Mouse (Mus musculus) small intestine, adult 2 months (tissue): ENCODE results near the gene Ppp1r1a. TPM values are rescaled to one million over a fixed set of nuclear protein-coding genes. Genes with fewer than 3 reads are reported as not detected.

Experiments
- H3K27ac ChIP-seq: fragments of 200-500 bp; 2 replicates; pipeline ENCODE4 v1.5.1; 2012; ENCODE audit warnings: low read depth, low read length, control low read depth, inconsistent platforms; ENCODE audit not compliant: insufficient read depth
- H3K27me3 ChIP-seq: fragments of 200-500 bp; 2 replicates; pipeline ENCODE4 v1.6.1; 2012; ENCODE audit warnings: mild to moderate bottlenecking, moderate library complexity, low read length, inconsistent platforms; ENCODE audit not compliant: control insufficient read depth, insufficient read depth
- H3K36me3 ChIP-seq: fragments of 200-500 bp; 2 replicates; pipeline ENCODE4 v1.6.1; 2012; ENCODE audit warnings: mild to moderate bottlenecking, low read length, control low read depth, inconsistent platforms; ENCODE audit not compliant: control insufficient read depth, insufficient read depth
- H3K4me1 ChIP-seq: fragments of 200-500 bp; 2 replicates; pipeline ENCODE4 v1.6.1; 2012; ENCODE audit warnings: low read length, inconsistent platforms, mixed read lengths; ENCODE audit not compliant: control insufficient read depth, insufficient read depth, insufficient read length
- H3K4me3 ChIP-seq: fragments of 200-500 bp; 2 replicates; pipeline ENCODE4 v1.5.1; 2012; ENCODE audit warnings: low read depth, mild to moderate bottlenecking, control low read depth, inconsistent platforms, low read length, moderate library complexity
- CTCF ChIP-seq: fragments of 200-500 bp; IDR thresholded peaks from 2 replicates; pipeline ENCODE4 v1.5.1; 2012; ENCODE audit warnings: low read depth, mild to moderate bottlenecking, control low read depth, inconsistent platforms, low read length, moderate library complexity, mixed read lengths; ENCODE audit not compliant: insufficient replicate concordance, insufficient read length; ENCODE audit errors: extremely low read depth
- POLR2A ChIP-seq: fragments of 200-500 bp; IDR thresholded peaks from 2 replicates; pipeline ENCODE4 v1.6.1; 2012; ENCODE audit warnings: low read depth, mild to moderate bottlenecking, control low read depth, inconsistent platforms, low read length, moderate library complexity
- WGBS: fragments of 180-500 bp; shearing (Covaris S2); methylation state at CpG from one replicate; pipeline ENCODE4 v1.1.7; 2018; 5-methylcytosine and 5-hydroxymethylcytosine counted together
- polyA plus RNA-seq: library from polyadenylated mRNA; depleted of rRNA; stranded (reverse); fragments of >200 nt; gene quantifications from 2 replicates; pipeline ENCODE4 v1.2.3, GENCODE M21; 2012

Ppp1r1a gene
- polyA plus RNA-seq, 1 experiment: 2.7 TPM

- 50% methylated on average over 3 of the region's 3 CpGs for WGBS
- Histone ChIP-seq H3K4me3 (no peak overlapping the region), H3K4me1 (peaks cover 8% of the 10 kb centered on the region; the same call in 1 of the 2 replicates), H3K27ac (0 out of 2 replicates have a peak overlapping the region, but pooled peaks have one; percentile 16), H3K36me3 (no peaks in the 10 kb centered on the region), H3K27me3 (no peaks in the 10 kb centered on the region)
- TF ChIP-seq CTCF (no peak), POLR2A (no peak)
Measured at GRCm38 (mm10) chr15:103514914-103515313, 22.9 kb downstream of the Ppp1r1a start.

DNA sequence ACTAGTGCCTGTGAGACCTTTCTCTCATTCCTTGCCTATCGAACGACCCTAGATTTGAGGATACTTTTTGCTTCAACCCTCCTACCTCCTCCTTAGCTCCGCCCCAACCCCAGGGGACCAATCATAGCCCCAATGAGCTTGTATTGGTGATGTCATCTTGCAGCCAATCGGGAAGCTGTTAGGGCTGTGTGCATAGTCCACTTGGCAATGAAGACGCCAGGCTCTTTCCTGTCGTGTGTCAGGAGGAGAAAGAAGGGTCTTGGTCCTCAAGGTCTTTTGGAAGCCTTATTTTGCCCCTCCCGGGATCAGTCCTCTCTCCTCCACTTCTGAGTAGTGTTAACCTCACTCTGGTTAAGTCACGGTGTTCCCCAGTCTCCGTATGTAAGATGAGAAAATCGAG is 23.7 kb downstream of the Ppp1r1a start:
- Histone ChIP-seq H3K4me1 (peaks cover 8% of the 10 kb centered on the region; the same call in 1 of the 2 replicates), H3K36me3 (no peaks in the 10 kb centered on the region), H3K4me3 (peak overlapping the region; percentile 40), H3K27ac (peak overlapping the region; percentile 41; the same call in 1 of the 2 replicates), H3K27me3 (no peaks in the 10 kb centered on the region)
- WGBS: 1% methylated on average over 10 of the region's 10 CpGs
- TF ChIP-seq CTCF (no peak), POLR2A (peak; percentile 29; the same call in 1 of the 2 replicates)

DNA sequence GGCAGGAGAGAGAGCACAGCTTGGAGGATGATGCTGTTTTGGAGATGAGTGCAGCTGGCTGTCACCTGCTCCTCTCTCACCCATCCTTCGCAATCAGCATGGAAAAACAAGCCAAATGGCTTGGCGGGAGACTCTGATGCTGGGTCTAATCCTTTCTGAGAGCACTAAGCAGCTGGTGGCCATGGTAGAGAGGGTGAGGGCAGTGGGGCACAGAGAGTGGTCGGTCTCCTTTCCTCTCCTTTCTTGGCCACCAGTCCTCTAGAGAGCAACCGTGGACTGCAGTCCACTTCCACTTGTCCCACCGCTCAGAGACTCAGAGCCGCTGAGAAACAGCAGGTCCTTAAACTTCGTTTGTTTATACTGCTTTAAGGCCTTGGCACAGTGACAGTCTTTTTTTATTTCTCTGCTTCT is 24.2 kb downstream of the Ppp1r1a start:
- no peaks in the 10 kb centered on the region for H3K36me3 ChIP-seq
- no peaks in the 10 kb centered on the region for H3K27me3 ChIP-seq
- H3K27ac ChIP-seq: peak overlapping the region; percentile 47; the same call in 1 of the 2 replicates
- no peak overlapping the region for H3K4me3 ChIP-seq
- WGBS: 11% methylated on average over 7 of the region's 7 CpGs
- peaks cover 8% of the 10 kb centered on the region; the same call in 1 of the 2 replicates for H3K4me1 ChIP-seq
- TF ChIP-seq POLR2A (no peak), CTCF (no peak)

DNA sequence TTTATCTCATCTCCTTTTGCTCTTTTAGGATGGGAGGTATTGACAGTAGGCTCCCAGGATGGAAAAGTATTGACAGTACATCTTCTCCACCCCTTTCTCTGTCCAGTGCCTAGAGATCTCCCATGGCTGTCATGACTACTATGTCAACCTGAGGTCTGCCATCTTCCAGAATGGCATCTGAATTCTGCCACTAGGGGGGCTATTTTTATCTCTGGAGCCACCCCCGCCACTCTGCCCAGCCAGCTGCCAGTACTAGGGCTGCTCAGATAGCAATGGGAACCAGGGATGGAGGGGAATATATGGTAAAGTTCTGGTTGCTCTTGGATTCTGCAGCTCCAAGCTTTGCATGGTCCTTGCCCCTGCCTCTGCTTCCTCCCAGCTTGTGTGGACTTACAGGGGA is 26.2 kb downstream of the Ppp1r1a start:
- no peaks in the 10 kb centered on the region for H3K36me3 ChIP-seq
- TF ChIP-seq POLR2A (no peak), CTCF (no peak)
- 70% methylated on average over 1 of the region's 1 CpGs for WGBS

DNA sequence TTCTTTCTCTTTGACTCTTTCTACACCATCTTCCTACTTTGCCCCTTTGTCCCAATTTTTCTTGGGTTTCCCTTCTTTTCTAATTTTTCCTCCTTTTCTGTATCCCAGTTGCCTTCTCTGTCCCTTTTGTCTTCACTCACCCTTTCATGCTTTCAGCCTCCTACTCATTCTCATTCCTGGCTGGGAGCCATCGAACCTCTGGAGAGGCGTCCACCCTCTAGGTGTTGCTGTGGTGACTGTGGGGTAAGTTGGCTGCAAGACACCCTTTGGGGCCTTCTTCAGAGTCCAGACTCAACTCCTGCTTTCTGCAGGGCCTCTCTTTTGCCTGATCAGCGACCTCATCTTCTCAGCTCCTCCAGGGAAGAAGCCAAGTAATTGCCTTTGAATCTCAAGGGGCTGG is 28.5 kb downstream of the Ppp1r1a start:
- TF ChIP-seq POLR2A: no peak
- no peak for TF ChIP-seq CTCF
- Histone ChIP-seq H3K36me3 (no peaks in the 10 kb centered on the region), H3K4me3 (no peak overlapping the region), H3K27ac (no peak overlapping the region), H3K4me1 (no peaks in the 10 kb centered on the region), H3K27me3 (no peaks in the 10 kb centered on the region)
- 73% methylated on average over 3 of the region's 3 CpGs for WGBS

More for the DNA sequence above, 26.2 kb downstream of the Ppp1r1a start:
- Histone ChIP-seq H3K27me3 (no peaks in the 10 kb centered on the region), H3K4me1 (peaks cover 8% of the 10 kb centered on the region; the same call in 1 of the 2 replicates), H3K4me3 (no peak overlapping the region), H3K27ac (no peak overlapping the region)

DNA sequence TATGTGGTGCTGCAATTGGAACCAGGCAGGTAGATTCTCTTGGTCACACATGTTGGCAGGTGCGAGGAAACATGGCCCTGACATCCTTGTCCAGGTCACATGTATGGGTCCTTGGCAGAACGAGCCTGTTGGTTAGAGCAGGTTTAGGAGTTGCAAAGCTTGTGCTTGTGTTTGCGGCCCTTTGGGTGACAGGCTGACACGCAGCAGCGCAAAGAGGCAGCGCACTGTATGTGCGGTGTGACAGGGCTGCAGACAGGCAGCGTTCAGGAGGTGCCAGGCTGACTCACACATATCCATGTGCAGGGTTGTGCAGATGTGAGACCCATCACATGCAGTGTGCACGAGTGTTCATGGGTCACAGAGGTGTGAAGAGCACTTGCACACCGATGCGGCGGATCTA is 34.1 kb downstream of the Ppp1r1a start:
- H3K4me3 ChIP-seq: no peak overlapping the region
- WGBS: 60% methylated on average over 12 of the region's 12 CpGs
- no peak for TF ChIP-seq CTCF
- no peak for TF ChIP-seq POLR2A

GRCm38 (mm10) chr15:103503251-103503600 is 34.6 kb downstream of the Ppp1r1a start:
- no peak for TF ChIP-seq POLR2A
- no peak for TF ChIP-seq CTCF
- 3% methylated on average over 15 of the region's 15 CpGs for WGBS

More for the DNA sequence above, 34.1 kb downstream of the Ppp1r1a start:
- Histone ChIP-seq H3K4me1 (peaks cover 2% of the 10 kb centered on the region; the same call in 1 of the 2 replicates), H3K27me3 (no peaks in the 10 kb centered on the region), H3K27ac (no peak overlapping the region), H3K36me3 (no peaks in the 10 kb centered on the region)

More at GRCm38 (mm10) chr15:103503251-103503600, 34.6 kb downstream of the Ppp1r1a start:
- no peaks in the 10 kb centered on the region for H3K27me3 ChIP-seq
- peak overlapping the region; percentile 67 for H3K4me3 ChIP-seq
- peaks cover 2% of the 10 kb centered on the region; the same call in 1 of the 2 replicates for H3K4me1 ChIP-seq
- no peaks in the 10 kb centered on the region for H3K36me3 ChIP-seq
- no peak overlapping the region for H3K27ac ChIP-seq
